Mouse (Mus musculus): ENCODE measurements around the gene Arel1.

DNA sequence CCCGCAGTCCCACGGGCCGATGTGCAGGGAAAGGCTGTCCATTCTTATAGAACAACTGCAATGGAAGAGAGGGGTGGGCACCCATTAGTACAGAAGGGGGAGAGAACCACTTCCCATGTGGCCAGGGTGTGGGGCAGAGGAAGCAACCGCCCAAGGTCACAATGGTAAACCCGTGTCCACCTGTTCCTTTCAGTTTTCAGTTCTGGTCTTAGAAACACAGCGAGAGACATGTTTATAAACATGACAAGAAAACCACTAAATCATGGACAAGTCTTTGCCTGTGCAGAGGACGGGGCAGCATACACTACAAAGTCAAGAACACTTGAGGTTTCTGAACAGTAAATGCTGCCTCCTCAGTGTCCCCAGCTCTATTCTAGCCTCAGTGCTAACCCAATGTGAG, 30.4 kb downstream of the Arel1 start:
- TF ChIP-seq CTCF (IDR thresholded peaks at IDR 0.05; ENCODE audit: borderline replicate concordance, control insufficient read depth, extremely low read depth, insufficient read depth, low read length, poor library complexity), result no peak
- TF ChIP-seq POLR2A (IDR thresholded peaks at IDR 0.05; ENCODE audit: control insufficient read depth, extremely low read depth, insufficient read depth, low read length, poor library complexity), result no peak
